Mouse (Mus musculus) CD4-positive helper T cell, adult 2 months (primary cell): Measurements from ENCODE around the gene Slc10a6.
A peak's percentile ranks its signal among the peaks of the same experiment; 100 is the strongest.

Source experiments
- DNase-seq: peaks from one replicate; pipeline ENCODE4 v3.0.0-alpha.2; 2012; ENCODE audit warnings: low read depth, missing footprints, low spot score

Gene Slc10a6

GRCm38 (mm10) chr5:103620301-103620973 is 8.8 kb downstream of the Slc10a6 start:
- no peak for DNase-seq

GRCm38 (mm10) chr5:103617191-103617590 is 12.0 kb downstream of the Slc10a6 start:
- DNase-seq = no peak

- DNase-seq = no peak
Observed at GRCm38 (mm10) chr5:103614356-103614755, 14.8 kb downstream of the Slc10a6 start.

- no peak for DNase-seq
Observed at GRCm38 (mm10) chr5:103612316-103612715, 16.9 kb downstream of the Slc10a6 start.

GRCm38 (mm10) chr5:103610856-103611472 is 18.2 kb downstream of the Slc10a6 start:
- no peak for DNase-seq

GRCm38 (mm10) chr5:103610148-103610547 is 19.1 kb downstream of the Slc10a6 start:
- DNase-seq = no peak

GRCm38 (mm10) chr5:103605707-103606106 is 23.5 kb downstream of the Slc10a6 start:
- DNase-seq = no peak

GRCm38 (mm10) chr5:103603115-103603893 is 25.9 kb downstream of the Slc10a6 start:
- no peak for DNase-seq

GRCm38 (mm10) chr5:103598881-103599280 is 30.3 kb downstream of the Slc10a6 start:
- DNase-seq = no peak

GRCm38 (mm10) chr5:103598264-103598663 is 30.9 kb downstream of the Slc10a6 start:
- DNase-seq = no peak

- no peak for DNase-seq
Observed at GRCm38 (mm10) chr5:103597604-103598003, 31.6 kb downstream of the Slc10a6 start.

- no peak for DNase-seq
Observed at GRCm38 (mm10) chr5:103596467-103597146, 32.6 kb downstream of the Slc10a6 start.

GRCm38 (mm10) chr5:103595394-103596226 is 33.6 kb downstream of the Slc10a6 start:
- DNase-seq = no peak

GRCm38 (mm10) chr5:103593575-103593974 is 35.6 kb downstream of the Slc10a6 start:
- DNase-seq = no peak

GRCm38 (mm10) chr5:103592706-103593105 is 36.5 kb downstream of the Slc10a6 start:
- DNase-seq = peak; percentile 31

GRCm38 (mm10) chr5:103591846-103592245 is 37.4 kb downstream of the Slc10a6 start:
- no peak for DNase-seq

GRCm38 (mm10) chr5:103587219-103587618 is 42.0 kb downstream of the Slc10a6 start:
- DNase-seq = no peak

GRCm38 (mm10) chr5:103579680-103580420 is 49.4 kb downstream of the Slc10a6 start:
- DNase-seq = no peak

- DNase-seq = no peak
Observed at GRCm38 (mm10) chr5:103569446-103569845, 59.8 kb downstream of the Slc10a6 start.

GRCm38 (mm10) chr5:103568034-103568433 is 61.2 kb downstream of the Slc10a6 start:
- no peak for DNase-seq
